Mouse (Mus musculus): ENCODE results near the gene Atxn1. TPM values are rescaled to one million over a fixed set of nuclear protein-coding genes. Genes with fewer than 3 reads are reported as not detected.

Atxn1 gene
- total and polyA plus RNA-seq, 3 experiments, result 9.4 to 61.0 (median 25.0) TPM

DNA sequence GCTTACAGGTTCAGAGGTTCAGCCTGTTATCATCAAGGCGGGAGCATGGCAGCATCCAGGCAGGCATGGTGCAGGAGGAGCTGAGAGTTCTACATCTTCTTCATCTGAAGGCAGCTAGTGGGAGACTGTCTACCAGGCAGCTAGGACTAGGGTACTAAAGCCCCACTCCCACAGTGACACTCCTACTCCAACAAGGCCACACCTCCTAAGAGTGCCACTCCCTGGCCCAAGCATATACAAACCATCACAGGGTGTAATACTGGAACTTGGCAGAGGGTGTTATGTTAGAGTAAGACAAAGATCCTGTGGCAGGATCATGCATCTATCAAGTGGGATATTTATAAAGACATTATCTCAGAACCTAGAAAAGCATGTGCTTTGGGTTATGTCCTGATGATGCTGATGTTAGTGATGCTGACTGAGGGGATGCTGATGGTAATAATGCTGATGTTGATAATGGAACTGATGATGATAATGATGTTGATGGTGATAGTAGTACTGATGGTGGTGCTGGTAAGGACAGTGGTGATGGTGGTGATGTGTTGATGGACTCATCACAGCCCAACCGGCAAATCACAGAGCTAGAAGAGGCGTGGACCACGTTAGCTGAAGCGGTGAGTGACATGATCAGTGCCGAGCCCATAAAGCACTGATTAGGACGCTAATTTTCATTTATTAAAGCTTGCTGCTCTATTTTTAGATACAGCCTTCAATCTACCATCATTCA lies 142.9 kb downstream of the Atxn1 start:
- Histone ChIP-seq H3K27me3 (ENCODE audit: insufficient read depth, low read length) (no peaks in the 10 kb centered on the region), H3K4me3 (ENCODE audit: low read depth, low read length) (no peak overlapping the region), H3K36me3 (replicated peaks) (peaks cover 42% of the 10 kb centered on the region), H3K9me3 (replicated peaks) (no peaks in the 10 kb centered on the region), H3K4me1 (ENCODE audit: insufficient read depth, low read depth, low read length) (no peaks in the 10 kb centered on the region; the same call in 1 of the 2 replicates)
- ATAC-seq (ENCODE audit: extremely low read depth, insufficient number of reproducible peaks, low FRiP score, poor library complexity, severe bottlenecking), result no peak
- DNase-seq (ENCODE audit: low spot score), result no peak
- TF ChIP-seq TAL1 (conservative IDR thresholded peaks at IDR 0.05; ENCODE audit: low read depth, low read length), result no peak
- TF ChIP-seq GATA2 (IDR thresholded peaks at IDR 0.05; ENCODE audit: borderline replicate concordance, low read depth, low read length), result no peak

DNA sequence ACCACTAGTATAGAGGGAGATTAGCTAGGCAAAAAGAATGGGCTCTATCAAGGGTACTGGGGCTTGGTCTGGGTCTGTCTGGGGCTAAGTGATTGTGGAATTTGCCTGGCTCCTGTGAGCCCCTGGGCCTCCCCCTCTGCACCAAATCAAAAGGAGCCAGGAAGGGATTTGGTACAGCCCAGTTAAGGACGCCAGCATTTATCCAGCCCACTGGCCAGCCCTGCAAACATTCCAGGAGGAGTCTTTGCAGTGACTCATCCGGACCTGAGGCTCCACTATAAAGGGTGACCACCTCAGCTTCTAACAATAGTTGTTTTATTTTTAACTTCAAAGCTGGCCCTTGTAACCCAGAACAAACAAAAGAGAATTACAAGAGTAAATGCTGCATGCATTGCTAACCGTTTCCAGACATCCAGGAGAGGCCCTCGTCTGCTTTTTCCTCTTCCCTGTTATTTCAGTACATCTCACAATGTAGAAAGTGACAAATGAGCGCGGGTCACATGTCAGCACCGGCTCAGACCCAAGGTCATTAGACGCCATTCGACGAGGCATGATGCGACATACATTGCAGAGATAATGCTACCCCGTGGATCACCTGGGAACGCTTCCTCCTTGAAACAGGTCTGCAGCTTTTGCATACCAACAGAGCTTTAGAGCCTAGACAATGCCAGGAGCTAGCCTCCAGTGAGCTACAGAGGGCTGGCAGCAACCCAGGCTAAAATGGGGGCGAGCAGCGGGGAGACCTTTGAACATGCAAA lies 144.2 kb downstream of the Atxn1 start:
- Histone ChIP-seq H3K4me3 (ENCODE audit: low read depth, low read length) (no peak overlapping the region), H3K9me3 (replicated peaks) (no peaks in the 10 kb centered on the region), H3K36me3 (replicated peaks) (peaks cover 37% of the 10 kb centered on the region), H3K4me1 (ENCODE audit: insufficient read depth, low read depth, low read length) (no peaks in the 10 kb centered on the region; the same call in 1 of the 2 replicates), H3K27me3 (ENCODE audit: insufficient read depth, low read length) (no peaks in the 10 kb centered on the region)
- TF ChIP-seq TAL1 (conservative IDR thresholded peaks at IDR 0.05; ENCODE audit: low read depth, low read length) (no peak), GATA2 (IDR thresholded peaks at IDR 0.05; ENCODE audit: borderline replicate concordance, low read depth, low read length) (no peak), POLR2AphosphoS5 (IDR thresholded peaks at IDR 0.05; ENCODE audit: insufficient replicate concordance, low read depth, low read length) (no peak), GATA1 (IDR thresholded peaks at IDR 0.05; ENCODE audit: borderline replicate concordance, low read length) (no peak), CTCF (IDR thresholded peaks at IDR 0.05; ENCODE audit: low read depth, low read length) (no peak)
- no peak for ATAC-seq (ENCODE audit: extremely low read depth, insufficient number of reproducible peaks, low FRiP score, poor library complexity, severe bottlenecking)
- no peak for DNase-seq (ENCODE audit: low spot score)

DNA sequence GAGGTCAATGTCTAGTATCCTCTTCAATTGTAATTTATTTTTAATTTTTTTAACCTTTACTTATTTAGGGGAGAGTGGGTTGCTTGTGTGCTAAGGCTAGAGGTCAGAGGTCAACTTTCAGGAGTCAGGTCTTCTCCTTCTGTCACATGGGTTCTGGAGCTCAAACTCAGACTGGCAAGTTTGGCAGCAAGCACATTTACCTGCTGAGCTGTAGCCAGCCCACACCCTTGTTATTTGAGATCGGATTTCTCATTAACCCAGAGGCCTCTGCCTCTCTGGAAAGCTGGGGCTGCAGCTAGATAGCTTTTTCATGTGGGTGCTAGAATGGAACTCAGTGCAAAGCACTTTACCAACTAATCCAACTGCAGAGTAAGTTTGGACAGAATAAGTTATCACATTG lies 148.1 kb downstream of the Atxn1 start:
- Histone ChIP-seq H3K9me3 (replicated peaks) (no peaks in the 10 kb centered on the region), H3K4me1 (ENCODE audit: insufficient read depth, low read depth, low read length) (peaks cover 2% of the 10 kb centered on the region; the same call in 1 of the 2 replicates), H3K4me3 (ENCODE audit: low read depth, low read length) (no peak overlapping the region), H3K27me3 (ENCODE audit: insufficient read depth, low read length) (no peaks in the 10 kb centered on the region), H3K36me3 (replicated peaks) (peaks cover 34% of the 10 kb centered on the region)
- ATAC-seq (ENCODE audit: extremely low read depth, insufficient number of reproducible peaks, low FRiP score, poor library complexity, severe bottlenecking) (no peak), DNase-seq (ENCODE audit: low spot score) (no peak)
- TF ChIP-seq TAL1 (conservative IDR thresholded peaks at IDR 0.05; ENCODE audit: low read depth, low read length), result no peak
- TF ChIP-seq GATA2 (IDR thresholded peaks at IDR 0.05; ENCODE audit: borderline replicate concordance, low read depth, low read length), result no peak
- TF ChIP-seq GATA1 (IDR thresholded peaks at IDR 0.05; ENCODE audit: borderline replicate concordance, low read length), result no peak
- TF ChIP-seq POLR2AphosphoS5 (IDR thresholded peaks at IDR 0.05; ENCODE audit: insufficient replicate concordance, low read depth, low read length), result no peak
- TF ChIP-seq CTCF (IDR thresholded peaks at IDR 0.05; ENCODE audit: low read depth, low read length), result no peak

DNA sequence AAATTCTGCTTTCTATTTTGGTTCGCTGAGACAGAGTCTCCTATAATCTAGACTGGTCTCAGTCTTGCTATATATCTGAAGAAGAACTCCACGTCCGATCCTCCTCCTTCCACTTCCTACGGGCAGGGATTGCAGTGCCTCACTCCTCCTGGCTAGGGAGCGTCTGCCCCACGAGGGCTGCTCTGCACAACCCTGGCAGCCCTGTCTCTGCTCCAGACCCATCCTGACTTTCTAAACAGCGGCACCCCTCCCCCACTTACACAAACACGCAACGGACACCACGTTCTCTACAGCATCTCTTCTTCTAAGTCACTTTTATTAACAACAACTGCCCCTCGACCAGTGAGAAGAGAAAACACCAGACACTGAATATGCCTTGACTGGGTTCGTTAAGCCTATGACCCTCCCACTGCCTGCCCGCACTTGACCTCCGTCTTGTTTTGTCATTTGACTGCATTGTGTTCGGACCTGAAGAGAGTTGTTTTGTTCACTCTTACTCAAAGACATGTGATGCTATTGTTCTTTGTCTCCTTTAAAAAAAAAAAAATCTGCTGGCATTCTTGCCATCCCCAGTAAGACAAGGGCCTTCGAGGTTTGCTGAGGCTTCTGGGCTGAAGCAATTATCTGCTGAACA lies 154.9 kb downstream of the Atxn1 start:
- DNase-seq (ENCODE audit: low spot score) (no peak), ATAC-seq (ENCODE audit: extremely low read depth, insufficient number of reproducible peaks, low FRiP score, poor library complexity, severe bottlenecking) (no peak)
- Histone ChIP-seq H3K36me3 (replicated peaks) (peaks cover 55% of the 10 kb centered on the region), H3K4me1 (ENCODE audit: insufficient read depth, low read depth, low read length) (peaks cover 6% of the 10 kb centered on the region), H3K4me3 (ENCODE audit: low read depth, low read length) (no peak overlapping the region), H3K9me3 (replicated peaks) (no peaks in the 10 kb centered on the region), H3K27me3 (ENCODE audit: insufficient read depth, low read length) (no peaks in the 10 kb centered on the region)
- no peak for TF ChIP-seq GATA2 (IDR thresholded peaks at IDR 0.05; ENCODE audit: borderline replicate concordance, low read depth, low read length)
- TF ChIP-seq GATA1 (IDR thresholded peaks at IDR 0.05; ENCODE audit: borderline replicate concordance, low read length), result no peak
- no peak for TF ChIP-seq TAL1 (conservative IDR thresholded peaks at IDR 0.05; ENCODE audit: low read depth, low read length)
- TF ChIP-seq POLR2AphosphoS5 (IDR thresholded peaks at IDR 0.05; ENCODE audit: insufficient replicate concordance, low read depth, low read length), result no peak
- no peak for TF ChIP-seq CTCF (IDR thresholded peaks at IDR 0.05; ENCODE audit: low read depth, low read length)

DNA sequence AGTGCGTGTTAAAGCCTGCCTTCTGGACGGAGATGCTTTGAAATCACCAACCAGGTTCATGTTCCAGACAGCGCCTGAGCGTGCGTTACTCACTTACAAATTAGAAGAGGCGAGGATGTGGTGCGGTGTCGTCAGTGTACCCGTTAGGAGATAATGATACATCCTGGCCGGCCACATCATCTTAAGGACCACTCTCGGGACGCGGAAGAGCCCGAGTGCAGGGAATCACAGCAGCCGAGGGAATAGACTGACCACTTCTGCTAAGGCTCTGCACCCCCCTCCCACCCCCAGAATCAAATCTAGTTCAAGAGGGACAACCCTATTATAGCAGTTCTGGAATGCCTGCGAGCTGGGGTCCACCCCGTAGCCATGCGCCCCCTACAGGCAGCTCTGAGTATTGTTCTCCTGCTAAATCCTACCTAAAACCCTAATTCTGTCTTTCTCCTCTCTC lies 157.2 kb downstream of the Atxn1 start:
- DNase-seq (ENCODE audit: low spot score) (no peak), ATAC-seq (ENCODE audit: extremely low read depth, insufficient number of reproducible peaks, low FRiP score, poor library complexity, severe bottlenecking) (no peak)
- TF ChIP-seq CTCF (IDR thresholded peaks at IDR 0.05; ENCODE audit: low read depth, low read length) (peak; percentile 62), GATA2 (IDR thresholded peaks at IDR 0.05; ENCODE audit: borderline replicate concordance, low read depth, low read length) (no peak)
- Histone ChIP-seq H3K27me3 (ENCODE audit: insufficient read depth, low read length) (no peaks in the 10 kb centered on the region), H3K9me3 (replicated peaks) (no peaks in the 10 kb centered on the region), H3K4me3 (ENCODE audit: low read depth, low read length) (no peak overlapping the region), H3K36me3 (replicated peaks) (peaks cover 69% of the 10 kb centered on the region), H3K4me1 (ENCODE audit: insufficient read depth, low read depth, low read length) (peaks cover 4% of the 10 kb centered on the region)
